Mouse (Mus musculus): ENCODE measurements around the gene Kcnab1.

The Kcnab1 gene

DNA sequence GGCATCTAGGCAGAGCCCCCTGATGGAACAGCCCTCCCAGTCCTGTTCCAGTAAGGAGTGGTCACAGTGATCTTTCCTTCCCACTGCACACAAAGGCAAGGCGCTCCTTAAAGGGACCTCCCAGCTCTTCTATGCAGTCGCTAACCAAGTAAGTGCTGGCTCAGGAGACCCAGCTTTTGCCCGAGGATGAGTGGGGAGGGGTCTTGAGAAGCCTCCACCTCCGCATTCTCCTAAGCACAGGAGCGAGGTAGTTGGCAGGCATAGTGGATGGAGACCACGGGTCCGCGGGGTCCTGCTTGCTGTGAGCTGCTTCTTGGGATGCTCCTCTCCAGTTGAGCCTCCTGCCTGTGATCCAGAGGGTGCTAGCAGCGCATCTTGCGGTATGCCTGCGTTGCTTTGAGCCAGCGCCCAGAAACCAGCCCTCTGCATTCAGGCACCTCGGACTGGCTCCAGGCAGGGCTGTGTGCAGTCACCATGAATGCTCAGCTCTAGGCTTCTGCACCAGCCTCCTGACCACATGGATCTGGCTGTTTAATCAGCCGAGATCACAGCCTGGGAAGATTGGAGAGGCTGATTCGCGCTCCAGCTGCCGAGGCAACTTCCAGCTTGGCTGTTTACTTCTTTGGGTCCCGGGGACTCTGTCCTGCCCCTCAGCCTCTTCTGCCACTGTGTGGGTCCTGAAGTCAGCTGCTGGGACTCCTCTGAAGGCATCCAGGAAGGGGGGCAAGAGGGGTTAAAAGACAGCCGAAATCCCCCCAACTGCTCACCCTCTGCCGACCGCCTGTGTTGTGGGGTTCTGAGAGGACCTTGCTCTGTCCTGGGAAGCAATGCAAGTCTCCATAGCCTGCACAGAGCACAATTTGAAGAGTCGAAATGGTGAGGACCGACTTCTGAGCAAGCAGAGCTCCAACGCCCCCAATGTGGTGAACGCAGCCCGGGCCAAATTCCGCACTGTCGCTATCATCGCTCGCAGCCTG, at the start of gene Kcnab1:
Gene Kcnab1 (plus strand): TSS at position 440 of the 977 bp plus-strand sequence.
- peak; percentile 1 to 37 for DNase-seq

DNA sequence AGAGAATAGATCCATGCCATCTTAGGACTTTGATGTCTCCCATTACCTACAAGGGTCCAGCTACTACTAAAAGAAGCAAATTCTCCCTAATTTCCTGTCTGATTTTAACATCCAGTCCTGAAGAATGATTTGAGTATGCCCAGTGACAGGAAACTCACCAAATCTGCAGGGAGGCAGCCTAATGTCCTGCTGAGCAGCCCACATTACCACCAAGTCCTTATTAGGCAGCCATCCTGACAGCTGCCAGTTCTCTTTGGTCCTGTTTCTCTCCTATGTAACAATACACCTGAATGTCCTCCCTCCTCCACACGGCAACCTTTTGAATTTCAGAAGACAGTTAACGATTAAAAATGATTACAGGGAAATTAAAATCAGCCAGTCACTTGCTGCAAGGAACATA, 20.9 kb upstream of the Kcnab1 start:
- no peak for DNase-seq

DNA sequence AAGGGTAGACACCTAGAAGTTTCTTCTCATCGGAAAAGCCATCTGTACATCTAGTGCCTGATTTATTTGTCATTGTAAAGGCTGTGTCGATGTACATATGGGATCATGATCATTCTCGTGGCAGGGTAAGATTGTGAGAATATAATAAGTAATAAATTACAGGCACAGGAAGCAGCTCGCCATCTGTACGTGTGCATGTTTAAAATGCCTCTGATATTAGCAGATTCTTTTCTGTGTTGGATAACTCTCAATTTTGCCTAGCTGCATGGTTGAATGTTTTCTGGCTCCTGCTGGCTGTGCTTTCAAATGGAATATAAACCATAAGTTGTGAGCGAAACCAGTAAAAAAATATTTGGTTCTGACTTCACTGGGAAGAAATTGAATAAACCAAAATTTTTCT, 5.1 kb upstream of the Kcnab1 start:
- DNase-seq: no peak

DNA sequence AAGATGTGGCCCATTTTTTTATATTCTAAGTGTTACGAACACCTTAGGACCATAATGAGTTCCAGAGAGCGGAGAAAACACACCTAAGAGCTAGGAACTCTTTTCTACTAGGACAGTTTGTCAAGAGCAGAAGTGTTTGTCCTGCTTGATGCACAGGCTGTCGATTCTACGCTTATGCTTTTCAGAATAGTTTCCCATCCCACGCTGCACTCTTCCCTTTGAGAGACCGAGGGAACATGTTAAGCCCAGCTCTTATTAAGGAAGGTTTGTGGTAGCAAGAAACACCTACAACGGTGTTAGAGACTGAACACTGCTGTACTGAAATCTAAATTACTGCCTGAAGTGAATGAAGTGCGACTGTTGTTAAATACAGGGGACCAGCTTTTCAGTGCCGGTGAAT, 1.0 kb downstream of the Kcnab1 start:
- DNase-seq: no peak

DNA sequence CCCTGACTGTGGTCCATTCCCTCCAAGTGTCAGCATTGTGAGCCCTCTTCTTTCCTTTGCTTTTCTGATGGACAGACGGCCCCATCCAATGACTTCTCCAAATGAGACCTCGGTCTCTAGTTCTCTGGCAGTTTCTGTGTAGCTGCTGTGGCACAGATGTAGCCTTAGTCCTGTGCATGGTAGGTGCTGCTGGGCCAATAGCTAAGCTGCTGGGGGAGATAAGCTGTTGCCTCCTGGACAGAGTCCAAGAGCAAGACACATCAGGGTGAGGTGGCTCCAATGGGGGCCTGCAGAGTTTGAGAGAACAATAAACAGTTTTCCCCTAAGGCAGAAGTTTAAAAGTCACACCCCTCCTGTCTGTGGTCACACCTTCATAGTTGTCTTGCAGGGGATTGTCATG, 2.0 kb downstream of the Kcnab1 start:
- DNase-seq: no peak

DNA sequence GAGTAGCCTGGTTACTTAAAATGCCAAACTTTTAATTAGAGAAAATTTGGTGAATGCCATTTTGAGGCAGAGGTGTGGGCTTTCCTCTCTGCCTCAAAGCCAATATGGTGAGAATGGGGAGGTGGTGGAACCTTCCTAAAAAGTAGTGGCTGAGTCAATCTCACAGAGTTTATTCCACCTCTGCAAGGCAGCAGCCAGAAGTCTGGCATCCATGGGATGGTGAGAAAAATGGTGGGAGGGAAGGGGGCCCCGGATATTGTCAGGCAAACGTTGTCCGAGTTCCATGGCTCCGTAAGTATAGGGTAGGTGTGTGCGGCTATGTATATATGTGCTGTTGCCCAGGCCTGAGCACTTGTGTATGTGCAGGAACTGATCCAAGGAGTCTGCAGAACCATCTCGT, 6.0 kb downstream of the Kcnab1 start:
- DNase-seq: no peak

DNA sequence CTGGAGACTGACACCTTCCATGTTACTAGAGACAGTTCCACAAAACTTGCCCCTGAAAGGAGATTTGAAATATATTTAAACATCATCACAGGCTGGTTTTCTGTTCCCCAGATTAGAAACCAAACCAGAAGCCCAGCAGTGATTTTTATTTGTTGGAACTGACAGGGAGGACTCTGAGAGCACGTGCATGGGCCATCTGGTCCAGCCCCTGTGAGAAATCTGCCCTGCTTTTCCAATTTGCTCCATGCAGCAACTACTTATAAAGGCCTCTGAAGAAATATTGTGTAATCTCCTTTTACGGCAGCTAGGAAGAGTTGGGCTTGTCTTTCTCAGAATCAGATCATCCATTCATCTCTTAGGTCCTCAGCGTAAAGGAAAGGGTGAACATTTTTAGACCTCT, 7.8 kb downstream of the Kcnab1 start:
- no peak for DNase-seq

DNA sequence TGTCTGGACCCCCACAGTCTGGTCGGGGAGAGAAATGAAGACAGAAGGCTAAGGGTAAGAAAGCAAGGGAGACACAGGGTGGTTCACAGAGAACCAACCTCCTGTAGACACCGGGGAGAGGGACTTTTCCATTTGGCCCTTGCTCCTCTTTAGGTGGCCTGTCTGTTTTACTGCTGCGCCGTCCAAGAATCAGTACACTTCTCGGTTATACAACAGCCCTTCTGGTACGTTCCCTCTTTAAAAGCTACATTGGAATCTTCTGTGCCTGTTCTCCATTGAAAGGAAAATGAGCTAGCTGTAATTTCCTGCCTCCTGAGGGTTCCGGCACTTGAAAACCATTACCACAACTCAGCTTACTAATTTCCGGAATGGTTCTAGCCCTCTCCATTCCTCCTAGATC, 8.2 kb downstream of the Kcnab1 start:
- DNase-seq: no peak

DNA sequence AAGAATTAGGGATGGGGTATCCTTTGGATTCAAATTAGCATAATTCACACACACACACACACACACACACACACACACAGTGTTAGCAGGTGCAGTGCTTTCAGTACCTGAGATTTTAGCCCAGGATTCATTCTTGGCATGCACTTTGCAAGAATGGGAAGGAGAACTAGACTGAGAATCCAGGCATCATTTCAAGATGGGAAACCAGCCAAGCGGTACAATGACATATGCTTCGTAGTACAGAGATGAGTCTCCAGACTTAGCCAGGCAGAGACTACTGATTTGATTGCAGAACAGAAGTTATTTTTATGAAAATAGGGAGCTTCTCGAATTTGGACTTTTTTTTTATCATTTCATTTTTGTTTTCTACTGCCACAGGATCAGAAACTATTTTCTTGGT, 15.8 kb downstream of the Kcnab1 start:
- DNase-seq: no peak

DNA sequence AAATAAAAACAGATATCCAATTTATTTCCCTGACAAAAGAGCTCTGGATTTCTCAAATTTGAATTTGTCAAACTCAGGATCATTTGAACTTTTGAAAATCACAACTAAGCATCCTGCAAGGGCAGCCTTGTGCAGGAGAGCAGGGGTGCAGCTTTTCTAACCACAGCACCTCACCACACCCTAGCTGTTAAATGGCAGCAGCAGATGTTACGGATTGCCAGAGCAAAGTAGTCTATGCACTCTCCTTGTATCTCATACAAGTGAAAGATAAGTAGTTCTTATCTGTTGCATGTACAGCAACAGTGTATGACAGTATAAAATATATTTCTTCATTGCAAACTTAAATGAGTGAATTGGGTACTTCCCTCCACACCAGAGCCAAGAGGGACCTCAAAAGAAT, 20.4 kb downstream of the Kcnab1 start:
- DNase-seq: no peak

DNA sequence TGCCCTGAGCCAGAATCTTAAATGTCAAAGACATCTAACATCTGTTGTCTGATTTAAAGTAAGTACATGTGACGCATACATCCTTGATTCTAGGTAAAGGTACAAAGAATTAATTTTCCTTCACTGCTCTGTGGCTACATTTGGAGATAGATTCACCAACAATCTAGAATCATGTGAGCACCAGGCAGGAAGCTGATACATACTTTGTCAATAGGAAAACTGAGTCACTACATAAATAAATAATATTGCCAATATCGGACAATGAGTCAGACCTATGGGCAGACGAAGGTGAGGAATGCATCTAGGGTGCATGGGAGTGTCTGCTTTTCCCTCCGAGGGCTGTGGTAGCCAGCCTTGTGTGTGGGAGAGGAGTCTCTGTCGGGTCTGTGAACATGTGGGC, 25.7 kb downstream of the Kcnab1 start:
- DNase-seq: no peak

DNA sequence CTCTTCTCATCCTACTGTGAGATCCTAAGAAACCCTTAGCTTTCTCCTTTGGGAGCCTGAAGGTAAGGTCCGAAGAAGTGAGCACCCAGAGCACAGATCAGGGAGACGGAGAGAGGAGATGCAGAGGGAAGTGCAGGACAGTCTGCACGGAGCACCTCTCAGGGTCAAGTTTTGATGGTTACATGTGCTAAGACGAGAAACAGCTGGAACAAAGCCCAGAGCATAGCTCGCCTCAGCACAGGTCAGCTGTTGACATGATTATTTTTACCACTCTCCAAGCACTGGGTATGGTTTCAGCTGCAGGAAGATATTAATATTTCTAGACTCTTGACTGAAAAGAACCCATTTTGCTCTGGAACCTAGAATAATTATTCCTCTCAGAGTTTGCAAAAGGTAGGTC, 27.7 kb downstream of the Kcnab1 start:
- no peak for DNase-seq

DNA sequence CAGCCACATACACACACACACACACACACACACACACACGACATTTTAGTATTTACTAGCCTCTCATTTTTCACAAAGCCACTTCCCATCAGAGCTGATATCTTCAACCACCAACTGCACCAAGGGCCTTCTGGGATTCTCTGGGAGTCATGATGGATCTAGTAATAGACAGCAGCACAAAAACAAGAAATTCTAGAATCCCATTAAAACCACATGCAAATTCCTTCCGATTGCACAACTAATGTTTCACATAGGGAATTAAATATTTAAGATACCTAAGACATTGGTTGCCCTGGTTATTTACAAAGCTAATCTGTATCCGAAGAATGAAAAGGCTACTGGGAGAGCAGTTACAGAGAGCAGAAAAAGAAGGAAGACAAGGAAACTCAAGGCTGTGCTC, 29.6 kb downstream of the Kcnab1 start:
- no peak for DNase-seq

DNA sequence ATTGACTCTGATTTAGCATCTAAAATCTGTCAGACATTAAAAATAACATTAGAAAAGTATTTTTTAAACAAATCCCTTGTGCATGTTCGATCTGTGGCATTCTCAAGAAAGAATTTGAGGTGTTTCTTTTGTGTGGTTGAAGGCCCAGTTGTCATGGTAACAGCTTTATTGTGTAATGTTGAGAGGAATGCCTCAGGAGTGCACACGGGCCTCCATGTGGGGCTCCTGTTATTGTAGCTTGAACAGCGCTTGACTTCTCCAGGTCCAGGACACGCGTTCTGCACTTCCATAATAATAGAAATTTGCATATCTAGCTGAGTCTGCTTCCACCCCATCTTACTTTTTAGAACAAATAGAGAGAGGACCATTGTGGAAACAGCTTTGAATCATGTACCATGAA, 36.0 kb downstream of the Kcnab1 start:
- DNase-seq: no peak

DNA sequence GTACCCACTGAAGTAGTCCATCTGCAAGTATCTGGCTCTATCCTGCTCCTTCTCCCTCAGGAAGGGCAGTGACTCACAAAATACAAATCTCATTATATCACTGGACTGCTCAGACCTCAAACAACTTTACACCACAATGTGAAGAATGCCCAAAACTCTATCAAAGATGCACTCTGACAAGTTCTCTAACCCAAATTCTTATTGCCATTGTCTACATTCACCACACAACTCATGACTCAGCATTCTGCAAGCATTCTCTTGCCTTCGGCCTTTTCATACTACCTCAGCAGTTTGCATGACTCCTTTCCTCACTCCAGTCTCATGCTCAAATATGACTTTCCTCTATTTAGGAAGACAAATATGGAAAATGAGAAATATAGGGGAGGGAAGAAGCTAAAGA, 42.6 kb downstream of the Kcnab1 start:
- DNase-seq: no peak

DNA sequence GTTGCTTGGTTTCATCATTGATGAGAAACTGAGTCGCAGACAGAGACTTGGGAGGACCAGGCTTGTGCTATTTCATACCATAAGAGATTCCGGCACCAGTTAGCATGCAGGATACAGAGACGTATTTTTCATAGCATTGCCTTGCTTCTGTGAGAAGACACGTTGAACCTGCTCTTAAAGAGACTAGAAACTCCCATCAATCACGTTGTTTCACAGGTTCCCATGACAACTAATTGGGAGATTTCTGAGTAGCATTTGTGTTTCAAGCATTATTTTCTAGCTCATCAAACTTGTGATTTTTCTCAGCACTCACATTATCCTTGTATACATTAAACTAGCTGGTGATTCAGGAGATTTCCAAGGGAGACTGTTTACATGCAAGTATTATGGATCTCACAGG, 63.8 kb downstream of the Kcnab1 start:
- no peak for DNase-seq

DNA sequence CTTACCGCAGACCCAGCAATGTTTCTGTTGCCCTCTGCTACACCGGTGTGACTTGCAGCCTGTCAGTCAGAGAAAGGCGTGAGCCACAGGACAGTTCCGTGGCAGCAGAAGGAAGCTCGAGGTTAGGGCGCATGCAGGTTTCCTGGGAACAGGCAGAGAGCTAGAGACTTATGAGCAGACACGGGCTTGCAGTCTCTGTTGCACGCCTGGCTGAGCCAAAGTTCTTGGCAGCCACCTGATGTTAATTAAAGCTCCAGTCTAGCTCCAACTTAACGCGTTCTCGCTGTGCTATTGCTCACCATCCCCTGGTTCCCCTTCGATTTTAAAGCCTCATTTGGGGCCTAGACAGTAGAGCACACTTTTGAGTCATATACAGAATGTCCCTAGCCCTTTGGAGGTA, 65.4 kb downstream of the Kcnab1 start:
- no peak for DNase-seq

DNA sequence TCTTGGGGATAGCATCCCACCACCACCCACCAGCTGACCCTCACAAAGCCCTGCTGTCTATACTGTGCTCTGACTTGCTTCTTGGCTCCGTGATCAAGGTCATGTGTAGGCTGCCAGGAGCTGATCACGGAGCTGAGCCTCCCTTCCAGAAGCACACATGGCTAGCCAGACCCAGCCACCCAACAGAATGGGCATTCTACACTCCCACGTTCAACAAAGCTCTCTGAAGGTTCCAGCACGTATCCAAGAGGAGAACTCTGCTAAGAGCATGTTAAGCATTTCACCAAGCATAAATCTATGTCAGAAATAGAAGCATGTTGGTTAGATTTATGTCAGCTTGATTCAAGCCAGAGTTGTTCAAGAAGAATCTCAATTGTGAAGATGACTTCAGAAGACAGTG, 66.6 kb downstream of the Kcnab1 start:
- no peak for DNase-seq

DNA sequence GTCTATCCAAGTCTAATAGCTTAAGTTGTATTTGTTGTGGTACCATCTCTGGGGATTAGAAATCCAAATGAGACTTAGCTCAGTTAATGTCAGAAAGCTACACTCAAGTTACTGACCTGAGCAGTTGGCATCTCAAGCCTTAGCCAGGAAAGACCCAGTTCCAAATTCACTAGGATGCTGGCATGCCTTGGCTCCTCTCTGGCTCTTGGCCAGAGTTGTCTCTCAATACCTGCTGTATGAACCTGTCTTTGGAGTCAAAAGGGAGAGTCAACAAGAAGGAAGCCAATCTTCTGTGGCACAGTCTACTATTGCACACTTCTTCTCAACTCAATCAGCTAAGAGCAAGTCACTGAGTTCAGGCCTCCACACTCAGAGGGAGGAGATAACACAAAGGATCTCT, 67.7 kb downstream of the Kcnab1 start:
- DNase-seq: no peak

DNA sequence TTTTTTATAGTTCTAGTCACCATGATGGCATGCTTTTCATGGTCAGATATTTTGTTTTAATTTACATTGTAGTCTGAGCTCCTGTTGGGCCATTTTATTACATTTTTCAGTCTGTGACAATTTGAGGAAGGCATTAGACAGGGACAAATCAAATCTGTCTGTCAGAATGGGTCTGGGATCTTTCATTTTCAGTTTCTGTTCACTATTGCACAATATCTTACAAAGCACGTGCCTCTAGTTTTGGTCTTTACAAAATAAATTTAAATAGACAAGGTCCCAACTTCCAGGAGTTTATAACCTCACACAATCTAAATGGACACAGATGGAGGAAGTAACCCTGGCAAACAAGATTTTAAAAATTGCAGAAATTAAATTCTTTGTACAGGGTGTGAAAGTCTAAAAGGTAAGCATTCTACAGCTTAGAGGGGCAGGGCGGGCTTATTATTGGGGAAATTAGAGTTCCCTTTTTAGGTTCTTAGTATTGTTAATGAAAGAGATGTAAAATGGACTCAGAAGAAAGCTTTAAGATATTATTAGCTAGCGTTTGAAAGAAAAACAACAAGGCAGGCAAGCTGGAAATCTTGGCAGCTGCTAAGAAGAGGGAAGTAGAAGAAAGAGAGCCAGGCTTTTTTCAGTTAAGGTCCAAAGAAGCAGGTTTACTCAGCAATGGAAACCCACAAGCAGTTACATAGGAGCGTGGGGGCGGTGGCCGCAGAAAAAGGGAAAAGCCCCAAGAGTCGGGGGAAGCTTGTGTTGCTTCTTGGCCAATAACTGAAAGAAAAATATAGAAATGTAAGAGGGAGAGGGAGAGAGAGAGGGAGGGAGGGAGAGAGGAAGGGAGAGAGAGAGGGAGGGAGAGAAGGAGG, 78.9 kb downstream of the Kcnab1 start:
- DNase-seq: no peak

DNA sequence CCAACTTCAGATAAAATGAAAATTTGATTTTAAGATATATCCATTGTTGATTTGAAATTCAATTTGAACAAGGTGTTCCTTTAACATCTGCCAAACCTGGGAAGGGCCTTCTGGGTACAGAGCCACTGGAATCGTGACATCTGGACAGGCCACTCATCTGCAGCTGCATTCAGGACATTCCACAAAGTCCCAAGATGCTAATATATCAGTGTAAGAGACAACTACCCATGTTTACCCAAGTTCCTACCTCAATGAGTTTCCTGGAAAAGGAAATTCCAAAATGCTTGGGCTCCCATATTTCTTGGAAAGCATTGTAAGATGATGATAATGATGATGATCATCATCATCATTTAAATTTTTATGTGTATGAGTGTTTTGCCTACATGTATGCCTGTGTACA, 91.4 kb downstream of the Kcnab1 start:
- no peak for DNase-seq

DNA sequence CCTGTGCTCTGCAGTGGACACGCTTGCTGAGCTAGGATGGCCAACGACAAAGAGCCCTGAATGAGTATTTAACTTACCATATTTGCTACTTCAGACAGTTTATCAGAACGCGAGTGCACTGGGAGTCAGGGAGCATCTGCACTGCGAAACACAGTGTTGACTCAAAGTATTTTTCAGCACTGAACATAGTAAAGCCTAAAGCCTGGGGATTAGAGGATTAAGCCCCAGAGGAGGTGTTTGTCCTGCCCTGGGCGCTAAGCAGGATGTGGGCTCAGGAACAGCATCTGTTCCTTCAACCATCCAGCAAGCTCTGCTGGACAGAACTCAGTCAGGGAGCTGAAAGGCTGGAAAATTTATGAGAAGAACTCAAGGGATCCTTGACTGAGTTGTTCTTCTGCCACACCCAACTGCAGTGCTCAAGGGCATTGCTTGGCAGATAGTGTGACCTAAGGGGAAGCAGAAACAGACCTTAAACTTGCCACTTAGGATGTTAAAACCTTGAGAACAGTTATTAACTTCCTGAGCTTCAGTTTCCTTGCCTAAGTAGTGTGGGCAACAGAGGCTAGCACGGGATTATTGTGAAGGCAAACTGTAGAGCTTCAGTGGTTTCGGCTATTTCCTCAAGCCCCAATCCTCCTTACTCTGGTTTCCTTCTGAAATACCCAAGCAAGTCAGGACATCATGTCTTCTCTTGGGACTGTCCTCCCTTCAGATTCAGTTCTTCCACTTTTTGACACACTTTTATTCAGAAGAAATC, 94.4 kb downstream of the Kcnab1 start:
- no peak for DNase-seq

Measured in kidney, postnatal 25 days (tissue).